Comparison of ENCODE assay signal across 13 mouse cellular contexts in genomic region chr12:8464961-8465360, GRCm38 (mm10).
"Had no signal": no experiment of that assay in that cellular context is flagged by ENCODE, and none has a peak within 500 bp of the region (broad histone marks: within the 10 kb centered on the region; RNA-seq: fewer than 3 reads in every experiment).

No protein-coding gene starts in this region.

- H3K27ac ChIP-seq: kidney, embryonic 15.5 days; limb, embryonic 15.5 days; liver, embryonic 12.5 days; macrophage; midbrain, embryonic 15.5 days; neural tube, embryonic 12.5 days; stomach, embryonic 15.5 days had no signal

- H3K4me1 ChIP-seq: liver, embryonic 12.5 days had no signal

- DNase-seq: kidney, adult 2 months; kidney, postnatal 14 days; lung, embryonic 14.5 days; lung, postnatal 10 days; thymus, postnatal 36 days had no signal

- H3K4me3 ChIP-seq: kidney, embryonic 15.5 days; limb, embryonic 15.5 days; liver, embryonic 12.5 days; megakaryocyte, embryonic 14.5 days; midbrain, embryonic 15.5 days; neural tube, embryonic 12.5 days; stomach, embryonic 15.5 days had no signal
